Mouse (Mus musculus): ENCODE data around the gene Gm4881. TPM values are rescaled to one million over a fixed set of nuclear protein-coding genes. Genes with fewer than 3 reads are reported as not detected.

Gene Gm4881
- polyA plus RNA-seq, 1 experiment: 0.31 TPM

DNA sequence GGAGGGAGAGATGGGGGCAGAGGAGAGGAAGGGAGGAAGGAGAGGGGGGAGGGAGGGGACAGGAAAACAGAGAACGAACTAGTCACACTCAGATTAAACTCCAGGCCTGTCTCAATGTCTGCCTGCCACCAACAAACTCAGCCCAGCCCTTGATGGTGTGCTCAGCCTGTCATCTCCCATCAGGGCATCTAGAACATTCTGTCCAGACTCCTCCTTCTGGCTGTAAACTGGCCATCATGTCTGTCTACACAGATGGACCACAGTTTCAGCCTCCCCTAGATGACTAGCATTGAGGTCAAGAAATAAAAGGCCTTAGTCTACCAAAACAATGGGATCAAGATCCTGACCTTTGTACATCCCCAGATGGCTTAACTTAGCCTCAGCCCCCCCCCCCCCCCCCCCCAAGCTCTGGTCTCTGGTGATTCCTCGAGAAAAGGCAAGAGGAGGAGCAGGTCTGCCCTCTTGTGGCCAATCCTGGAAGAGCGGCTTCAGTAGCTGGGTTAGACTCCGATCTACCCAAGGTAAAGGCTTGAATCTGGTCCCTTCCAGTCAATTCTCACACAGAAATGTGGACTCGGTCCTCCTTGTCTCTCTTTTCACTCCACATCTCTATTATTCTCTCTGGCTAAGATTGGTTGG, 20.7 kb upstream of the Gm4881 start:
- Histone ChIP-seq H3K4me3 (ENCODE audit: control insufficient read depth, insufficient read depth, low read length) (no peak overlapping the region), H3K27me3 (ENCODE audit: control insufficient read depth, insufficient read depth, low read length) (no peaks in the 10 kb centered on the region), H3K27ac (ENCODE audit: control insufficient read depth, insufficient read depth, low read length) (no peak overlapping the region), H3K4me1 (replicated peaks; ENCODE audit: control insufficient read depth, insufficient read depth, low read length) (no peaks in the 10 kb centered on the region), H3K36me3 (ENCODE audit: control insufficient read depth, insufficient read depth, low read length) (no peaks in the 10 kb centered on the region)
- DNase-seq: peak; percentile 81
- no peak for TF ChIP-seq CTCF (IDR thresholded peaks at IDR 0.05; ENCODE audit: borderline replicate concordance, control insufficient read depth, extremely low read depth, insufficient read depth, low read length, poor library complexity)
- no peak for TF ChIP-seq POLR2A (IDR thresholded peaks at IDR 0.05; ENCODE audit: control insufficient read depth, extremely low read depth, insufficient read depth, low read length, poor library complexity)
- WGBS: 14% methylated on average over 5 of the region's 5 CpGs

DNA sequence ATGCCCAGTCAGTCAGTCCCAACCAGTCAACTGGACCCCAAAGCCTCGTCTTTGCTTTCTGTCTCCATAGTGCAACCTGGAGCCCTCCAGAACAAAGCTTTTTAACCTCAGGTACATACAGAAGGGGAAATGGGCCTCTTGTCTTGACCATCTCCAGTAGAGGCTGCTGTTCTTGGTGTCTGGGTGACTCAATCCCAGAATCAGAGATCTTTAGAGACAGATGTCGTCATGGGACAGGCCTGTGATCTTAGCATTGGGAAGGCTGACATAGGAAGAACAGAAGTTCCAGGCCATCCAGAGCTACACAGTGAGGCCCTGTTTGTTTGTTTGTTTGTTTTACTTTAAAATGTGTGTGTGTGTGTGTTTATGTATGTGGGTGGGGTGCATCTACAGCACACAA, 20.0 kb upstream of the Gm4881 start:
- TF ChIP-seq CTCF (IDR thresholded peaks at IDR 0.05; ENCODE audit: borderline replicate concordance, control insufficient read depth, extremely low read depth, insufficient read depth, low read length, poor library complexity) (no peak), POLR2A (IDR thresholded peaks at IDR 0.05; ENCODE audit: control insufficient read depth, extremely low read depth, insufficient read depth, low read length, poor library complexity) (no peak)
- DNase-seq: no peak
- WGBS: 83% methylated on average over 2 of the region's 2 CpGs
- Histone ChIP-seq H3K36me3 (ENCODE audit: control insufficient read depth, insufficient read depth, low read length) (no peaks in the 10 kb centered on the region), H3K27ac (ENCODE audit: control insufficient read depth, insufficient read depth, low read length) (no peak overlapping the region), H3K4me1 (replicated peaks; ENCODE audit: control insufficient read depth, insufficient read depth, low read length) (no peaks in the 10 kb centered on the region), H3K27me3 (ENCODE audit: control insufficient read depth, insufficient read depth, low read length) (no peaks in the 10 kb centered on the region), H3K4me3 (ENCODE audit: control insufficient read depth, insufficient read depth, low read length) (no peak overlapping the region)

DNA sequence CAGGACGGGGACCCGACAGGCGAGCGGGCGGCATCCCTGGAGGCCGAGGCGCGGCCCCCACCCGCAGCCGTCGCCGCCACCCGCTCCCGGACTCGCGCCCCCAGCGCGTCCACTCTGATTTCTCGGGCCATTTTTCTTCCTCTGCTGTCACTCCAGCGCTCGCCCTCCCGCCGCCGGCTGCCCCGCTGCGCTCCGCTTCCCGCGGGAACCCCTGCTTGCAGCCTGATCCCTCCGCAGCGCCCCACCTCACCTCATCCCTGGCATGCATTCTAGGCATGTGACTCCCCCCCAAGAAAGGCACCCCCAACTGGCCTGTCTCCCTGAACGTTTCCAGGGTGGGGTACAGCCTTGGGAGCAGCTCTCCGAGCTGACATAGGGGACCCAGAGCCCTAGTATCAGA, 10.9 kb upstream of the Gm4881 start:
- Histone ChIP-seq H3K4me1 (replicated peaks; ENCODE audit: control insufficient read depth, insufficient read depth, low read length) (peaks cover 12% of the 10 kb centered on the region), H3K4me3 (ENCODE audit: control insufficient read depth, insufficient read depth, low read length) (no peak overlapping the region), H3K27me3 (ENCODE audit: control insufficient read depth, insufficient read depth, low read length) (no peaks in the 10 kb centered on the region; the same call in 1 of the 2 replicates), H3K36me3 (ENCODE audit: control insufficient read depth, insufficient read depth, low read length) (no peaks in the 10 kb centered on the region), H3K27ac (ENCODE audit: control insufficient read depth, insufficient read depth, low read length) (no peak overlapping the region)
- no peak for DNase-seq
- 76% methylated on average over 33 of the region's 33 CpGs for WGBS
- TF ChIP-seq POLR2A (IDR thresholded peaks at IDR 0.05; ENCODE audit: control insufficient read depth, extremely low read depth, insufficient read depth, low read length, poor library complexity) (no peak), CTCF (IDR thresholded peaks at IDR 0.05; ENCODE audit: borderline replicate concordance, control insufficient read depth, extremely low read depth, insufficient read depth, low read length, poor library complexity) (no peak)

DNA sequence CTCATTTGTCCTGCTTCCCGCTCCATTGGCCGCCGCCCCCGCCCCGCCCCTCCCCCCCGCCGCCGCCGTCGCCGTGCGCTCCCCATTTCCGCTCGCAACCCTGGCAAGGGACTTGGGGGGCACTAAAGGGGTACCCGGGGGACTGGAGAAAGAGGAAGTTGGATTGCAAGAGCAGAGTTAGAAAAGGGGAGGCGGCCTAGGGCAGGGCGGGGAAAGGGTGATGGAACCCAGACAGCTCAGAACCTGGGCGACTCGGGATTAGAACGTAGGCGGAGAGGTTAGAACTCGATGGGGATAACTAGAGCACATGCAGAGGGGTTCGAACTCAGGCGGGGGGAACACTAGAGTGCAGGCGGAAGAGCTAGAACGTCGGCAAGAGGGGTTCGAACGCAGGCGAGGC, 10.2 kb upstream of the Gm4881 start:
- no peaks in the 10 kb centered on the region; the same call in 1 of the 2 replicates for H3K27me3 ChIP-seq (ENCODE audit: control insufficient read depth, insufficient read depth, low read length)
- peaks cover 12% of the 10 kb centered on the region for H3K4me1 ChIP-seq (replicated peaks; ENCODE audit: control insufficient read depth, insufficient read depth, low read length)
- no peak overlapping the region for H3K27ac ChIP-seq (ENCODE audit: control insufficient read depth, insufficient read depth, low read length)
- H3K4me3 ChIP-seq (ENCODE audit: control insufficient read depth, insufficient read depth, low read length): peak overlapping the region; percentile 51
- no peaks in the 10 kb centered on the region for H3K36me3 ChIP-seq (ENCODE audit: control insufficient read depth, insufficient read depth, low read length)
- WGBS: 4% methylated on average over 30 of the region's 30 CpGs
- peak; percentile 62 for DNase-seq
- TF ChIP-seq CTCF (IDR thresholded peaks at IDR 0.05; ENCODE audit: borderline replicate concordance, control insufficient read depth, extremely low read depth, insufficient read depth, low read length, poor library complexity): no peak
- TF ChIP-seq POLR2A (IDR thresholded peaks at IDR 0.05; ENCODE audit: control insufficient read depth, extremely low read depth, insufficient read depth, low read length, poor library complexity): no peak

DNA sequence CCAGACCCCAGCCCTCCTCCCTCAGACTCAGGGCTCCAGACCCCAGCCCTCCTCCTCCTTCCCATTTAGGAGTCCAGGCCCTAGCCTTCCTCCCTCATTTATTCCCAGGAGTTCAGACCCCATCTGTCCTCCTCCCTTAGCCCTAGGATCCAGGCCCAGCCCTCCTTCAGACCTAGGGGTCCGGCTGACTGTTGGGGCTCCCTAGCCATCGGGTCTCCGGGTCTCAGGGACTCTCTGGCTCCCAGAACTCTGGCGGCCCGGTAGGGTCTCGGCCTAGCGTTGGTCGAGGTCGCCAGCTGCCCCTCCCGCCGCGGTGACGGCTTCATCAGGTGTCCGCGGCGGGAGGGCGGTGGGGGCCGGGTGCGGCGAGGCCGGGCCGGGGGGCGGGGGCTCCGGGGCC, 9.7 kb upstream of the Gm4881 start:
- 3% methylated on average over 24 of the region's 24 CpGs for WGBS
- peaks cover 12% of the 10 kb centered on the region for H3K4me1 ChIP-seq (replicated peaks; ENCODE audit: control insufficient read depth, insufficient read depth, low read length)
- DNase-seq: no peak
- H3K27me3 ChIP-seq (ENCODE audit: control insufficient read depth, insufficient read depth, low read length): no peaks in the 10 kb centered on the region; the same call in 1 of the 2 replicates
- no peaks in the 10 kb centered on the region for H3K36me3 ChIP-seq (ENCODE audit: control insufficient read depth, insufficient read depth, low read length)
- TF ChIP-seq CTCF (IDR thresholded peaks at IDR 0.05; ENCODE audit: borderline replicate concordance, control insufficient read depth, extremely low read depth, insufficient read depth, low read length, poor library complexity) (no peak), POLR2A (IDR thresholded peaks at IDR 0.05; ENCODE audit: control insufficient read depth, extremely low read depth, insufficient read depth, low read length, poor library complexity) (no peak)
- peak overlapping the region; percentile 49 for H3K4me3 ChIP-seq (ENCODE audit: control insufficient read depth, insufficient read depth, low read length)
- no peak overlapping the region for H3K27ac ChIP-seq (ENCODE audit: control insufficient read depth, insufficient read depth, low read length)

DNA sequence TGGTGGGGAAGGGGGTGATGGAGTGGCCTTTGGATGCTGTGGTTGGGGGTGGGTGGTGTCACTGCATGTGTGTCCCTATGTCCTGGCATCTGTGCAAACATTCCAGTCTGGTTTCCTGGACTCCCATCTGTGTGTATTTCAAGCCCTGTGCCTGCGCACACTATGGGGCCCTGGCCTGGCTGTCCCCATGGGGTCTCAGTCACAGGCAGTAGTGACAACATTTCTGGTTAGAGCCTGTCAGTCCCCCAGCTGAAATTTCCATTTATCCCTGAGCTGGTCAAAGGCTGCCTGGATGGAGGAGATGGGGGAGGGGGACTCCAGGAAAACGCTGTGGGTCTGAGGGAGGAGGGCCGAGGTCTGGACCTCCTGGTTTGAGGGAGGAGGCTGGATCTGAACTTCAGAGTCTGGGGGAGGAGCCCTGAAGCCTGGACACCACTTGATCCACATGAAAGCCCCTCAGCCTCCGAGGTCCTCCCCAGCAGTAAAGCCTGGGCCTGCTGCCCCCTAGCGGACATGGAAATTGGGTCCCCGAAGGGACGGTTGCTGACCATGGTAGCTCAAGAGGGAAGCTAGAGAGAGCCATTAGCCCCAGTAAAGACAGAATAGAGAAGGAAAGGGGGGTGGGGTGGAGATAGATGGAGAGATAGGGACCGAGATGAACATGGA, 5.8 kb upstream of the Gm4881 start:
- peak; percentile 84 for DNase-seq
- 9% methylated on average over 8 of the region's 8 CpGs for WGBS
- Histone ChIP-seq H3K4me1 (replicated peaks; ENCODE audit: control insufficient read depth, insufficient read depth, low read length) (peaks cover 13% of the 10 kb centered on the region), H3K36me3 (ENCODE audit: control insufficient read depth, insufficient read depth, low read length) (no peaks in the 10 kb centered on the region), H3K27me3 (ENCODE audit: control insufficient read depth, insufficient read depth, low read length) (peaks cover 14% of the 10 kb centered on the region), H3K4me3 (ENCODE audit: control insufficient read depth, insufficient read depth, low read length) (no peak overlapping the region), H3K27ac (ENCODE audit: control insufficient read depth, insufficient read depth, low read length) (no peak overlapping the region)
- TF ChIP-seq CTCF (IDR thresholded peaks at IDR 0.05; ENCODE audit: borderline replicate concordance, control insufficient read depth, extremely low read depth, insufficient read depth, low read length, poor library complexity): peak; percentile 85; the same call in 1 of the 2 replicates
- TF ChIP-seq POLR2A (IDR thresholded peaks at IDR 0.05; ENCODE audit: control insufficient read depth, extremely low read depth, insufficient read depth, low read length, poor library complexity): no peak

All from thymus, adult 2 months (tissue).